Mouse (Mus musculus) kidney, embryonic 15.5 days (tissue): ENCODE data around the gene Bbs9. TPM values are rescaled to one million over a fixed set of nuclear protein-coding genes. Genes with fewer than 3 reads are reported as not detected.
A peak's percentile ranks its signal among the peaks of the same experiment; 100 is the strongest.

Source experiments
- ATAC-seq: fragments of 200-750 bp; cut with Nextera tagmentation; replicated peaks from 2 replicates; pipeline ENCODE4 v1.8.0; 2017; ENCODE audit warnings: moderate TSS enrichment; ENCODE audit not compliant: low FRiP score
- H3K27ac ChIP-seq: fragments of 300-500 bp; sonication (generic); 2 replicates; pipeline ENCODE4 v1.5.1; 2015; ENCODE audit warnings: mild to moderate bottlenecking, inconsistent platforms
- H3K27me3 ChIP-seq: fragments of 300-500 bp; sonication (generic); 2 replicates; pipeline ENCODE4 v1.6.1; 2015; ENCODE audit warnings: inconsistent platforms
- H3K36me3 ChIP-seq: fragments of 300-500 bp; sonication (generic); 2 replicates; pipeline ENCODE4 v1.6.1; 2015; ENCODE audit warnings: inconsistent platforms
- H3K4me1 ChIP-seq: fragments of 300-500 bp; sonication (generic); 2 replicates; pipeline ENCODE4 v1.6.1; 2015; ENCODE audit warnings: inconsistent platforms
- H3K4me2 ChIP-seq: fragments of 300-500 bp; sonication (generic); 2 replicates; pipeline ENCODE4 v1.6.1; 2015; ENCODE audit warnings: moderate library complexity, mild to moderate bottlenecking, inconsistent platforms
- H3K4me3 ChIP-seq: fragments of 300-500 bp; sonication (generic); replicated peaks from 2 replicates; pipeline ENCODE4 v1.5.1; 2015; ENCODE audit warnings: mild to moderate bottlenecking, inconsistent platforms
- H3K9ac ChIP-seq: fragments of 300-500 bp; sonication (generic); 2 replicates; pipeline ENCODE4 v1.6.1; 2015; ENCODE audit warnings: mild to moderate bottlenecking, inconsistent platforms
- H3K9me3 ChIP-seq: fragments of 300-500 bp; sonication (generic); replicated peaks from 2 replicates; pipeline ENCODE4 v1.6.1; 2016; ENCODE audit warnings: inconsistent platforms
- WGBS: fragments of 180-500 bp; shearing (Covaris S2); methylation state at CpG from one replicate; pipeline ENCODE4 v1.1.7; 2015; ENCODE audit warnings: mixed read lengths; 5-methylcytosine and 5-hydroxymethylcytosine counted together
- polyA plus RNA-seq: library from polyadenylated mRNA; unstranded; fragments of >200 nt; fragmentation: Nextera tagmentation; extraction: Ambion mirVana; gene quantifications from 2 replicates; pipeline ENCODE4 v1.2.1, GENCODE M21; 2015

The Bbs9 gene
- polyA plus RNA-seq, 1 experiment from 2014 or later, result 12.3 TPM

DNA sequence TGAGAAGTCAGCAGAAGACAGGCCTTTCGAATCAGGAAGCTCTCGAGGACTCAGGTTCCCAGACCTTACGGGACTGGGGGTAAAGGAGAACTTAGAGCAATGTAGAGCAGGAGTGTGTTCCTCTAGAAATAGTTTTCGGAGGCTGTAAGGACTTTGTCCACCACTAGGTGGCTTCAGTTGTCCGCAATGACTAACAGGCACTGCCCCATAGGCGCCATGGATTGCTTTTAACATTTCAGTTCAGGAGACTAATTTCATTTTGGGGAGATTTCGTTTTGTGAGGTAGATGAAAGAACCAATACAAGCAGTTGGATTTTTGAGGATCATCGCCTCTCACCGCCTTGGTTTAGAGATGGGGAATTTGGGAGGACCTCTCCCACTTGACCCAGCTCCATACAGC lies 149.5 kb downstream of the Bbs9 start:
- H3K9ac ChIP-seq, result no peak overlapping the region
- no peak overlapping the region for H3K4me2 ChIP-seq
- no peak for ATAC-seq
- no peaks in the 10 kb centered on the region for H3K36me3 ChIP-seq
- no peaks in the 10 kb centered on the region for H3K4me1 ChIP-seq
- H3K9me3 ChIP-seq, result no peaks in the 10 kb centered on the region
- no peak overlapping the region for H3K4me3 ChIP-seq
- 54% methylated on average over 9 of the region's 9 CpGs for WGBS
- H3K27ac ChIP-seq, result no peak overlapping the region
- no peaks in the 10 kb centered on the region for H3K27me3 ChIP-seq

GRCm38 (mm10) chr9:22626014-22626413 lies 150.5 kb downstream of the Bbs9 start:
- no peak for ATAC-seq
- Histone ChIP-seq H3K36me3 (no peaks in the 10 kb centered on the region), H3K4me2 (no peak overlapping the region), H3K4me3 (no peak overlapping the region), H3K4me1 (no peaks in the 10 kb centered on the region), H3K27me3 (no peaks in the 10 kb centered on the region), H3K9ac (no peak overlapping the region), H3K9me3 (no peaks in the 10 kb centered on the region), H3K27ac (no peak overlapping the region)
- WGBS, result 88% methylated on average over 3 of the region's 3 CpGs

- H3K9me3 ChIP-seq, result no peaks in the 10 kb centered on the region
- H3K36me3 ChIP-seq, result no peaks in the 10 kb centered on the region
- H3K4me3 ChIP-seq, result no peak overlapping the region
- no peaks in the 10 kb centered on the region for H3K27me3 ChIP-seq
- H3K9ac ChIP-seq, result no peak overlapping the region
- no peaks in the 10 kb centered on the region for H3K4me1 ChIP-seq
- H3K27ac ChIP-seq, result no peak overlapping the region; the same call in 1 of the 2 replicates
- ATAC-seq, result 0 out of 2 replicates have a peak, but pooled peaks have one; percentile 40
- WGBS, result 45% methylated on average over 3 of the region's 3 CpGs
- no peak overlapping the region for H3K4me2 ChIP-seq
These were observed 152.4 kb downstream of the Bbs9 start for GRCm38 (mm10) chr9:22627912-22628311.

DNA sequence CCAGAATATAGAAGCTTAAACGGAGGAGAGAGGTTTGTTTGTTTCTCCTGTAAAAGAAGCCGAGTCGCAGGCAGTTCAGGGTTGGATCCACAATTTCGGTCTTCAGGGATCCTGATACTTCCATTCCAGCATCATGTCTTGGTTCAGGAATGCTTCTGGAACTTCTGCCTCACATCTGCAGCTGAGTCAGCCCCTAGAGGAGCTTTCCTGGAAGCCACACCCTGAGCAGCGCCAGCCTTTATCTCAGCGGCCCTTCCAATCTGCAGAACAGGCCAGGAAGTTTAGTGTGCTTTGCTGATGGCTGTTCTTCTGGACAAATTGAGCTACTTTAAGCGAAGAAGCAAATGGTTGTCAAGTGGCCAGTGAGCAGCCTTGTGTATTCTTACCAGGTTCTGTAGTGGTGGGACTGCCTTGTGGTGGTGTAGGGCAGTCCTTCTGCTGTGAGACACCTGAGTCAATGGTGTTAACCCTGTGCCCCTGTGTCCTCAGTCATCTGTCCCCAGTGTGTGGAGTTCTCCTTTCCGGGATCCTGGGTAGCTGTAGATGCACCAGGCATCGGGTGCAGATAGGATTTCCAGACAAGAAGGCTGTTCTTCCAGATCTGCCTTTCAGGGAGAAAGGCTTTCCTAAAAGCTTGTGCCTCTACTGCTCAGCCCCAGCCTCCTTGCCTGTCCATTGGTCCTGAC lies 157.4 kb downstream of the Bbs9 start:
- 86% methylated on average over 9 of the region's 9 CpGs for WGBS
- Histone ChIP-seq H3K4me1 (no peaks in the 10 kb centered on the region), H3K36me3 (no peaks in the 10 kb centered on the region), H3K9me3 (no peaks in the 10 kb centered on the region), H3K27ac (no peak overlapping the region), H3K27me3 (no peaks in the 10 kb centered on the region), H3K9ac (no peak overlapping the region), H3K4me3 (no peak overlapping the region), H3K4me2 (no peak overlapping the region)
- ATAC-seq, result no peak

GRCm38 (mm10) chr9:22638502-22638901 lies 163.0 kb downstream of the Bbs9 start:
- H3K9ac ChIP-seq, result no peak overlapping the region
- H3K27ac ChIP-seq, result no peak overlapping the region
- no peaks in the 10 kb centered on the region for H3K27me3 ChIP-seq
- ATAC-seq, result no peak
- no peaks in the 10 kb centered on the region for H3K36me3 ChIP-seq
- no peak overlapping the region for H3K4me2 ChIP-seq
- no peak overlapping the region for H3K4me3 ChIP-seq
- H3K4me1 ChIP-seq, result peaks cover 10% of the 10 kb centered on the region; the same call in 1 of the 2 replicates
- 90% methylated on average over 5 of the region's 5 CpGs for WGBS
- H3K9me3 ChIP-seq, result no peaks in the 10 kb centered on the region

GRCm38 (mm10) chr9:22640683-22641431 lies 165.3 kb downstream of the Bbs9 start:
- Histone ChIP-seq H3K27ac (peak overlapping the region; percentile 4; the same call in 1 of the 2 replicates), H3K4me2 (no peak overlapping the region), H3K9me3 (no peaks in the 10 kb centered on the region)

DNA sequence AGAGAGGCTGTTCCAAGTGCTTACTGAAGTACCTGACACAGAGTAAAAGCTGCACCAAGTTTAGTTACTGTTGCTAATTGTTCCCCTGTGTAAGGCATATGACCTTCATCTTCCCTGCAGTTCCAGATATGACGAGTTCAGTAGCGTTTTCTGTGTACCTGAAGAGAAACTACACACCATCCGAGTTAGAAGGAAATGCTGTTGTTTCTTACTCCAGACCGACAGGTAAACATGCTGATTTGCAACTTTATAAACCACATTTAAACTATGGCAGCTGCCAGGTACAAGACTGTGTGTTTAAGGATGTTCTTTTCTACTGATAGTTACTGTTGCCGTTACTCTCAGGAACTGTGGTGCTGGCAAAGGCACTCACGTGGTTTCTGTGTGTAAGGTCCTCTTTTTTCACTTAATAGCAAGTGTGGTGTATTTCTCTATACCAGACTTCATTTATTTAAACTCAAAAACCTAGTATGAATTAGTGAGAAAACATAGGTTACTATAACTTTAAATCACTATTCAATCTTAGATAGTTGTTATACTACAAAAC lies 170.4 kb downstream of the Bbs9 start:
- ATAC-seq, result no peak
- H3K9ac ChIP-seq, result no peak overlapping the region
- H3K36me3 ChIP-seq, result no peaks in the 10 kb centered on the region
- WGBS, result 87% methylated on average over 6 of the region's 6 CpGs
- no peaks in the 10 kb centered on the region for H3K27me3 ChIP-seq
- H3K4me1 ChIP-seq, result peaks cover 9% of the 10 kb centered on the region; the same call in 1 of the 2 replicates
- H3K27ac ChIP-seq, result no peak overlapping the region
- H3K4me3 ChIP-seq, result no peak overlapping the region
- H3K4me2 ChIP-seq, result no peak overlapping the region
- no peaks in the 10 kb centered on the region for H3K9me3 ChIP-seq

More at GRCm38 (mm10) chr9:22640683-22641431, 165.3 kb downstream of the Bbs9 start:
- WGBS, result 24% methylated on average over 13 of the region's 13 CpGs
- H3K4me3 ChIP-seq, result no peak overlapping the region
- no peak overlapping the region for H3K9ac ChIP-seq
- H3K36me3 ChIP-seq, result no peaks in the 10 kb centered on the region
- H3K4me1 ChIP-seq, result peaks cover 10% of the 10 kb centered on the region; the same call in 1 of the 2 replicates
- 0 out of 2 replicates have a peak, but pooled peaks have one; percentile 43 for ATAC-seq
- H3K27me3 ChIP-seq, result no peaks in the 10 kb centered on the region

DNA sequence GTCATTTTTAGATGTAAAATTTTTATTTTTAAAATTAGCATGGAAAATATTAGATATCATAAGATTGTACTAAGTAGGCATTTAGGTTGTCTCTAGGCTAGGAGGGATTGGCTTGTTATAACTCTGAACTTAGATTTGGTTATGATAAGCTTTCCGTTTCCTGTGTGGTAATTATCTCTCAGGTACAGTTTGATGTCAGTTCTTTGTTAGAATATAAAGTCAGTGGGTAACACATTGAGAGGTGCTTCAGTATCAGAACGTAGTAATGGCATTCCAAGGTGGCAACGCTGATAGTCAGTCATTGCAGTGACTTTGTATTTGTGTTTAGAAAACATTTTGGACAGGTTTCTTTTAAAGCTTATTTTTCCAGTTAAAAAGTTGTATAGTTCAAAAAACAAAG lies 170.9 kb downstream of the Bbs9 start:
- no peak for ATAC-seq
- H3K27me3 ChIP-seq, result no peaks in the 10 kb centered on the region
- no peak overlapping the region for H3K9ac ChIP-seq
- H3K4me3 ChIP-seq, result no peak overlapping the region
- H3K36me3 ChIP-seq, result no peaks in the 10 kb centered on the region
- WGBS, result 92% methylated on average over 3 of the region's 3 CpGs
- H3K4me1 ChIP-seq, result 0 out of 2 replicates have a peak, but pooled peaks cover 4% of the 10 kb centered on the region
- no peak overlapping the region for H3K4me2 ChIP-seq
- no peaks in the 10 kb centered on the region for H3K9me3 ChIP-seq
- H3K27ac ChIP-seq, result no peak overlapping the region

- 95% methylated on average over 3 of the region's 3 CpGs for WGBS
These were observed 172.6 kb downstream of the Bbs9 start for GRCm38 (mm10) chr9:22648163-22648562.

GRCm38 (mm10) chr9:22649606-22650005 lies 174.1 kb downstream of the Bbs9 start:
- Histone ChIP-seq H3K27me3 (no peaks in the 10 kb centered on the region), H3K4me1 (no peaks in the 10 kb centered on the region), H3K9me3 (no peaks in the 10 kb centered on the region), H3K4me3 (no peak overlapping the region), H3K4me2 (no peak overlapping the region), H3K36me3 (no peaks in the 10 kb centered on the region), H3K27ac (no peak overlapping the region), H3K9ac (no peak overlapping the region)
- 82% methylated on average over 10 of the region's 10 CpGs for WGBS
- no peak for ATAC-seq

More at GRCm38 (mm10) chr9:22648163-22648562, 172.6 kb downstream of the Bbs9 start:
- Histone ChIP-seq H3K4me3 (no peak overlapping the region), H3K4me1 (no peaks in the 10 kb centered on the region), H3K27me3 (no peaks in the 10 kb centered on the region), H3K4me2 (no peak overlapping the region), H3K36me3 (no peaks in the 10 kb centered on the region), H3K27ac (no peak overlapping the region), H3K9ac (no peak overlapping the region), H3K9me3 (no peaks in the 10 kb centered on the region)
- no peak for ATAC-seq

GRCm38 (mm10) chr9:22650781-22651180 lies 175.3 kb downstream of the Bbs9 start:
- Histone ChIP-seq H3K4me3 (no peak overlapping the region), H3K27me3 (no peaks in the 10 kb centered on the region), H3K4me1 (no peaks in the 10 kb centered on the region), H3K27ac (no peak overlapping the region), H3K9ac (no peak overlapping the region), H3K4me2 (no peak overlapping the region), H3K9me3 (no peaks in the 10 kb centered on the region), H3K36me3 (no peaks in the 10 kb centered on the region)
- ATAC-seq, result no peak
- WGBS, result 96% methylated on average over 1 of the region's 1 CpGs

- Histone ChIP-seq H3K4me2 (no peak overlapping the region), H3K9ac (no peak overlapping the region), H3K36me3 (no peaks in the 10 kb centered on the region), H3K9me3 (no peaks in the 10 kb centered on the region), H3K27me3 (no peaks in the 10 kb centered on the region), H3K4me3 (no peak overlapping the region), H3K4me1 (no peaks in the 10 kb centered on the region), H3K27ac (no peak overlapping the region)
- no peak for ATAC-seq
- 91% methylated on average over 3 of the region's 3 CpGs for WGBS
These were observed 176.1 kb downstream of the Bbs9 start for GRCm38 (mm10) chr9:22651619-22652018.
